Mouse (Mus musculus): Measurements from ENCODE around the gene Zdhhc13.

Zdhhc13 gene

DNA sequence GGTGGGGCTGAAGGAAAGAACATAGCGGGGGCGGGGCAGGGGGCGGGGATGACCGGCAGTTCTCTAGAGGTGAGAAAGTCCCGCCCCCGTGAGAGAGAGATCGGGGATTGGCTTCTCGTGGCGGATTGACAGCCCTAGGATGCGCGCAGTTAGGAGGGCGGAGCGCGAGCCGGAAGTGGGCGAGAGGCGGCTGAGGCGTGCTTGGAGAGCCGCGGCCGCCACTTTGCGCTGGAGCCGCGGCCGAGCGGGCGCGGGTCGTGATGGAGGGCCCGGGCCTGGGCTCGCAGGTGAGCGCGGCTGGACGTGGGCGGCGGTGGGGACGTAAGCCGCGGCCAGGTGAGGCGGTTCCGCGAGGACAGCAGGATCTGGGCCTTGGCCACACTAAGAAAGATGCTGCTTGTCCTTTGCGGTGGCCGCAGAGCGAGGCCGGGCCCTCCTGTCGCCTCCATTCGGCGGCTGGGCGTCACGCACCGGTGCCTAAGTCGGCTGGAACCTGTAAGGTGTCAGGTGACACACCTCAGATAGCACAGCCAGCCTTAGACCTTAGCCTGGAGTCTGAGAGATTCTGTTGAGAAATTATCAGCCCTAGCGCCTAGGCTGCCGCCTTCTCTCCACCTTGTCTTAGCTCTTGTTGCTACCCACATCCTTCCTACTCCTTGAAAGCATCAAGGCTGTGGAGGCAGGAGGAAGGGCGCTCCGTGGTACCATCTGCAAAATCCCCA is at the start of gene Zdhhc13:
Gene Zdhhc13 (plus strand): TSS at position 153 of the 722 bp plus-strand sequence.
- peak; percentile 91 to 94 for DNase-seq (ENCODE audit: low spot score in 2 of 2)

- peak; percentile 69 to 81 for DNase-seq (ENCODE audit: low spot score in 2 of 2)
Observed at GRCm38 (mm10) chr7:48749298-48750163, 39.3 kb upstream of the Zdhhc13 start.

DNA sequence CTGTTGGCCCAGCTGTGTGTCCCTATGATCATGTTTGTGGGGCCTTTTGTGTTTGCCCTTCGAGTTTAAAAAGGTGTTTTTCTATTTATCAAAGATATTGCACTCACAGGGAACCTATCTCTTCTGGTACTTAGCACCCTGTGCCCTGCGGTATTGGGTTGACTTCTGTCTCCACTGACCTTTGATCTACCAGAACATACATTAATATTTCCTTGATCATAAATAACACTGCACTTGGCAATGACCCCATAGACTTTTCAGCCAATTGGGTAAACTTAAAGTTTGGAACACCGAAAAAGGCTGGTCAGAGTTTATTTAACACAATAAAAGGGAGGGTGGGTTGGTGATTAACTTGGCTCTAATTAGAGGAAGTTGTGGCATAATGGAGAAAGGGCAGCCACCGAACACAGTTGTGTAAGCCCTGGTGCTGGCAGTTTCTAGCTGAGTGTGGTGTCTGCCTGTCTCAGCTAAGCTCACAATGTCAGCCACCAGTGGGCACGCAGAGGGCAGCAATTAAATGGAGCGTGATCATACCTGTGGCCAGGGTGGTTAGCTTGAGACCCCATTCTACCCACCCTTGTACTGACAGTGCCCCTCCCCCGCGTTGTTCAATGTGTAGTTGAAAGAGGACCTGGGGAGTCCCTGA is 38.5 kb upstream of the Zdhhc13 start:
- peak in 1 of 2 experiments; percentile 12 for DNase-seq (ENCODE audit: low spot score in 2 of 2)

- DNase-seq (ENCODE audit: low spot score in 2 of 2), result no peak
Observed at GRCm38 (mm10) chr7:48751222-48751621, 37.6 kb upstream of the Zdhhc13 start.

- DNase-seq (ENCODE audit: low spot score in 2 of 2), result no peak
Observed at GRCm38 (mm10) chr7:48754415-48754974, 34.3 kb upstream of the Zdhhc13 start.

- no peak for DNase-seq (ENCODE audit: low spot score in 2 of 2)
Observed at GRCm38 (mm10) chr7:48755825-48756224, 33.0 kb upstream of the Zdhhc13 start.

DNA sequence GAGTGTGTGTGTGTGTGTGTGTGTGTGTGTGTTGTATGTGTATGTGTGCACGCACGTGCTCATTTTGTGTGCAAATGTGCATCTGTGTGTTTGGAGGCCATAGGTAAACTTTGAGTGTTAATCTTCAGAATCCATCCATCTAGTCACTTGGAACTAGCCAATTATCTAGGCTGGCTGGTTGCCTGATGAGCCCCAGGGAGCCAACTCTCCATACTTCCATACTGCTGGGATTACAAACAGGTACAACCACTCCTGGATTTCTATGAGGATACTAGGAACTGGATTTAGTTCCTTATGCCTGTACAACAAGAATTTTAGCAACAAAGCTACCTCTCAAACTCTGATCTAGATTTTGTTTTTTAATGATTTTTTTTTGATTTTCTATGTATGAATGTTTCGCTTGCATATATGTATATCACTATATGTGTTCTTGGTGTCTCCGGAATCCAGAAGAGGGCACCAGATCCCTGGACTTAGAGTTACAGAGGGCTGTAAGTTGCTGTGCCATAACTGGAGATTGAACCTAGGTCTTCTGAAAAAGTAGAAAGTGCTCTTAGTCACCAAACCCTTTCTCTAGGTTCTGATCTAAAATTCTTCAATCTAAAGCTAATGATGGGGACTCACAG is 32.4 kb upstream of the Zdhhc13 start:
- DNase-seq (ENCODE audit: low spot score in 2 of 2), result no peak

DNA sequence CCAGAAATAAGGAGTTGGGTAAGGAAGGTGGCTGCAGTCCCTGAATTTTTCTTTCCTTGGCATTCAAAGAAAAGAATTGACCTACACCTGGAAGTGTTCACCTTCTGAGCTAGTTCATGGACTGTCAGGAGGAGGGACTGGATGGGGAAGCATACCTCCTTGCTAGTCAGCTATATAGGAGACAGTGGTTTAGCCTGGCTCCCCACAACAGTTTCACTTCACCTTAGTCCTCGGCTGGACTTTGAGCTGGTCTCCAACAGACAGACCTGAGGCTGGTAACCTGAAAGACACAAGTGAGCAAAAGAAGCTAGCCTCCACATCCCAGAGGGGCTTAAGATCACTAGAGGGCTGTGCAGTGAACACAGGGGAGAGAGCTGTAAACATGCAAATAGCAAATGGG is 30.7 kb upstream of the Zdhhc13 start:
- no peak for DNase-seq (ENCODE audit: low spot score in 2 of 2)

- no peak for DNase-seq (ENCODE audit: low spot score in 2 of 2)
Observed at GRCm38 (mm10) chr7:48760789-48761188, 28.0 kb upstream of the Zdhhc13 start.

- no peak for DNase-seq (ENCODE audit: low spot score in 2 of 2)
Observed at GRCm38 (mm10) chr7:48762289-48762688, 26.5 kb upstream of the Zdhhc13 start.

GRCm38 (mm10) chr7:48762721-48763120 is 26.1 kb upstream of the Zdhhc13 start:
- no peak for DNase-seq (ENCODE audit: low spot score in 2 of 2)

DNA sequence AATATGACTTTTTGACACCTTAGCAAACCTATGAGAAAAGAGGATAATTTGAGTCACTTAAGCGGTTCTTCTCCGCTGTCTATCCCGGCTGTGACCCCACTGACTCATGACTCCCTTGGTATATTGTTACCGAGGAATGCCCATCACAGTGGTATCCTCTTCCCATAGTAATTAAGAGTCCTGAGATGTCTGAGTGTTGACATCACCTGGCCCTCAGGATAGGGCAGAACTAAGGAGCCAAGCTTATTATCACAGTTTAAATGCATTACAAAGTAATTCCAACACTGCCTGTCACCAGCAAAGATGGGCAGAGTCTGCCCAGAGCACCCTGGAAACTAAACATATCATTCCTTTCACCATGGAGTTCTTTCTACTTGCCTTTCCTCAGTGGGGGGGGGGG is 22.8 kb upstream of the Zdhhc13 start:
- no peak for DNase-seq (ENCODE audit: low spot score in 2 of 2)

DNA sequence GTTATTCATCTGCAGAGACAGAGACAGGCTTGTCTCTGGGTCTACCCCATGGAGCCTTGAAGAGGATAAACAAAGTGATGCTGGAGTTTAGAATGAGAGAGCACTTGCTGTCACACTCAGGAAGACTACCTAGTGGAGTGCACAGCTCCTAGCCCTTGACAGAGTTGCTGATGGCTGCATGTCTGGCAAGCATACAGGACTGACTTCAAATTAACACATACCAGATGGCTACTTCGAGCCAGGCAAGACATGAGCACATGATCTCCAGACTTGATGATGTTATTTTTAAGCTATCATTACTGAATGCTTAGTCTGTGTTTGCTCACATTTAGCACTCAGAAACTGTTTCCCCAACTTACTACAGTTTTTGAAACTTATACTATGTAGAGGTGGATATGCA is 19.1 kb upstream of the Zdhhc13 start:
- DNase-seq (ENCODE audit: low spot score in 2 of 2), result no peak

DNA sequence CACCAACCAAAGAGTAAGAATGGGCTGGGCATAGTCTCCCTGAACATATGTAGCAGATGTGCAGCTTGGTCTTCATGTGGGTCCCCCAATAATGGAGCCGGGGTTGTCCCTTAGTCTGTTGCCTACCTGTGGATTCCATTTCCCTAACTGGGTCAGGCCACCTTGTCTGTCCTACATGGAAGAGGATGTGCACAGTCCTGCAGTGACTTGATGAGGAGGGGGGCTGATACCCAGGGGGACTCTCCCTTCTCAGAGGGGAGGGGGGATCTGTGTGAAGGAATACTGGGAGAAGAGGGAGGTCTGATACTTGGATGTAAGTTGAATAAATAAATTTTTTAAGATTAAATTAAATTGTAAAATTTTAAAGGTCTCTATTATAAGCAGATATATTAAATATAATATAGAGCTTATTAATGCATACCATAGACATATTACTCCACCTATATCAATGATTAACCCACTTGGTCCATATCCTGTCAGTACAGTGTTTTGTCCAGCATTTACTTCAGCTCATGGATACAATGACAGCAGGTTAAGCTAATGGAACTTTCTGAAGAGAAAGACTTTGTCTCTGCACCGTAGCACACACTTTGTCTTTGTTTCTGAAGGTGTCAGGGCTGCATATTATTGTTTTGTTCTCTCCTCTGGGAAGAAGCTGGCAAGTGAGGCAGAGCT is 16.6 kb upstream of the Zdhhc13 start:
- DNase-seq (ENCODE audit: low spot score in 2 of 2), result no peak

GRCm38 (mm10) chr7:48773333-48773732 is 15.5 kb upstream of the Zdhhc13 start:
- DNase-seq (ENCODE audit: low spot score in 2 of 2), result no peak

DNA sequence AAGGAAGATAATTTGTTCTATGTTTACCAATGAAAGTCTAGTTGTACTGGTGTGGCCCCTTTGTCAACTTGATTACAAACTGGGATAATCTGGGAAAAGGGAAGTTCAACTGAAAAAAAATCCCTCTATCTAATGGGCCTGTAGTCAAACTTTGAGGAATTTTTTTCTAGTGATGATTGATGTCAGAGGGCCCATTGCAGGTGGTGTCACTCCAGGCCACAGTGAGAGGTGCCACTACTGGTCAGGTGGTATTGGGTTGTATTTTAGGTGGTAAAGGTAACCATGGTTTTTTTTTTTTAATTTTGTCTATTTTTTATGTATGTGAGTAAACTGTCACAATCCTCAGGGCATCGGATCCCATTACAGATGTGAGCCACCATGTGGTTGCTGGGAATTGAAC is 14.2 kb upstream of the Zdhhc13 start:
- DNase-seq (ENCODE audit: low spot score in 2 of 2), result no peak

GRCm38 (mm10) chr7:48775436-48775835 is 13.4 kb upstream of the Zdhhc13 start:
- DNase-seq (ENCODE audit: low spot score in 2 of 2), result no peak

- DNase-seq (ENCODE audit: low spot score in 2 of 2), result no peak
Observed at GRCm38 (mm10) chr7:48777721-48778504, 10.9 kb upstream of the Zdhhc13 start.

DNA sequence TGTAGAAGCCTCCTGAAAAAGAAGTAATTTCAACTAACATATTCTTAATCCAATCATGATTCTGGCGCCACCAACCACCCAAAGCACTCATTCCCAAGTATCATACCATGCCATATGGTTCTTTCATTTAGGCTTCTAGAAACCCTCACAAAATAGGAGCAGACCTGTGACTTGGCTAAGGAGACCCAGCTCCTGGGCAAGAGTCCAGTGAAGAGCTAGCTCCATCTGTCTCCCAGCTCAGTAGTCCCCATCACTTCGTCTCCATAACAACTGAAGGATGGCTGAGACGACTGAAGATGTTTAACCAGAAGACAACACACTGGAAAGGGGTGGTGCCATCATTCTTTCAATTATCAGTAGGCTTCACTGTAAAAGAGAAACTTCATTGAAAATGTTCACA is 9.7 kb upstream of the Zdhhc13 start:
- no peak for DNase-seq (ENCODE audit: low spot score in 2 of 2)

DNA sequence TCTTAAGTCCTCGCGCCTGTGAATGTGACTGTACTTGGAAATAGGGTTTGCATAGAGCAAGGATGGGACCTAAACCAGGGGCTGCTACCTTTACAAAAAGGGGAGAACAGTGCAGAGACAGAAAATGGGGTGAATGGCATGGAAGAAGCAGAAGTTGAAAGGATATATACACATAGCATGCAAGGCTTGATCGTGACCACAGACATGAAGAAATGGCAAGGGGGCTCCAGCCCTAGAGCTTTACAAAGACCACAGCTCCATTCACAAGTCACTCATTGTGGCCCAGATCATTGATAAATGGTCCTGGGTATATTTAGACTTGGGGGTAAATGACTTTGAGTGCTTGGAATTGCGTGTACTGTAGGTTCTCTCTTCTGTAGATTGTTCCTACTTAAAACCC is 6.4 kb upstream of the Zdhhc13 start:
- DNase-seq (ENCODE audit: low spot score in 2 of 2), result no peak

All from natural killer cell, adult 2 months (primary cell).